Mouse (Mus musculus): ENCODE measurements at regions not wholly inside any gene's neighbourhood (a gene's known extent, or its start where the extent isn't known, plus 50 kb on each side); places are given as distances from the start of the nearest gene placed in this dataset.

- H3K27ac ChIP-seq = no peak overlapping the region
- H3K27me3 ChIP-seq (replicated peaks) = no peaks in the 10 kb centered on the region
- no peaks in the 10 kb centered on the region for H3K4me1 ChIP-seq
- H3K9ac ChIP-seq = no peak overlapping the region
- H3K4me2 ChIP-seq = no peak overlapping the region
- H3K9me3 ChIP-seq = no peaks in the 10 kb centered on the region
- no peak overlapping the region for H3K4me3 ChIP-seq (replicated peaks)
- no peak for ATAC-seq (ENCODE audit: insufficient read depth, low FRiP score, low read depth)
- no peaks in the 10 kb centered on the region for H3K36me3 ChIP-seq
These were observed 176.1 kb downstream of the Atp6ap1l start for GRCm38 (mm10) chr13:90729078-90729477.

GRCm38 (mm10) chr13:90727816-90728215, 177.3 kb downstream of the Atp6ap1l start:
- WGBS = 46% methylated on average over 4 of the region's 4 CpGs
- no peak overlapping the region for H3K9ac ChIP-seq

GRCm38 (mm10) chr13:90725053-90725827, 179.9 kb downstream of the Atp6ap1l start:
- Histone ChIP-seq H3K27me3 (replicated peaks) (no peaks in the 10 kb centered on the region), H3K4me1 (no peaks in the 10 kb centered on the region), H3K36me3 (no peaks in the 10 kb centered on the region), H3K9ac (no peak overlapping the region), H3K4me3 (replicated peaks) (no peak overlapping the region), H3K4me2 (no peak overlapping the region), H3K9me3 (no peaks in the 10 kb centered on the region), H3K27ac (no peak overlapping the region)
- no peak for ATAC-seq (ENCODE audit: insufficient read depth, low FRiP score, low read depth)
- WGBS = 80% methylated on average over 10 of the region's 10 CpGs

More at GRCm38 (mm10) chr13:90727816-90728215, 177.3 kb downstream of the Atp6ap1l start:
- Histone ChIP-seq H3K4me2 (no peak overlapping the region), H3K9me3 (no peaks in the 10 kb centered on the region), H3K27me3 (replicated peaks) (no peaks in the 10 kb centered on the region), H3K4me1 (no peaks in the 10 kb centered on the region), H3K36me3 (no peaks in the 10 kb centered on the region), H3K4me3 (replicated peaks) (no peak overlapping the region), H3K27ac (no peak overlapping the region)
- ATAC-seq (ENCODE audit: insufficient read depth, low FRiP score, low read depth) = no peak

GRCm38 (mm10) chr13:90724598-90724997, 180.6 kb downstream of the Atp6ap1l start:
- ATAC-seq (ENCODE audit: insufficient read depth, low FRiP score, low read depth) = no peak
- no peaks in the 10 kb centered on the region for H3K27me3 ChIP-seq (replicated peaks)

GRCm38 (mm10) chr13:90723533-90723898, 181.6 kb downstream of the Atp6ap1l start:
- Histone ChIP-seq H3K27ac (no peak overlapping the region), H3K9me3 (no peaks in the 10 kb centered on the region), H3K9ac (no peak overlapping the region), H3K27me3 (replicated peaks) (no peaks in the 10 kb centered on the region), H3K4me3 (replicated peaks) (no peak overlapping the region), H3K36me3 (no peaks in the 10 kb centered on the region), H3K4me2 (no peak overlapping the region), H3K4me1 (no peaks in the 10 kb centered on the region)
- ATAC-seq (ENCODE audit: insufficient read depth, low FRiP score, low read depth) = no peak
- WGBS = 59% methylated on average over 3 of the region's 3 CpGs

More at GRCm38 (mm10) chr13:90724598-90724997, 180.6 kb downstream of the Atp6ap1l start:
- WGBS = 86% methylated on average over 3 of the region's 3 CpGs
- no peaks in the 10 kb centered on the region for H3K9me3 ChIP-seq
- H3K9ac ChIP-seq = no peak overlapping the region
- no peaks in the 10 kb centered on the region for H3K4me1 ChIP-seq
- H3K4me3 ChIP-seq (replicated peaks) = no peak overlapping the region
- no peaks in the 10 kb centered on the region for H3K36me3 ChIP-seq
- no peak overlapping the region for H3K27ac ChIP-seq
- no peak overlapping the region for H3K4me2 ChIP-seq

- no peak for ATAC-seq (ENCODE audit: insufficient read depth, low FRiP score, low read depth)
- Histone ChIP-seq H3K27ac (no peak overlapping the region), H3K9me3 (no peaks in the 10 kb centered on the region), H3K36me3 (no peaks in the 10 kb centered on the region), H3K27me3 (replicated peaks) (no peaks in the 10 kb centered on the region), H3K9ac (no peak overlapping the region), H3K4me1 (no peaks in the 10 kb centered on the region), H3K4me3 (replicated peaks) (no peak overlapping the region), H3K4me2 (no peak overlapping the region)
- 70% methylated on average over 8 of the region's 8 CpGs for WGBS
These were observed 182.3 kb downstream of the Atp6ap1l start for GRCm38 (mm10) chr13:90722599-90723532.

- Histone ChIP-seq H3K36me3 (no peaks in the 10 kb centered on the region), H3K27ac (no peak overlapping the region), H3K9me3 (no peaks in the 10 kb centered on the region), H3K4me1 (no peaks in the 10 kb centered on the region), H3K9ac (no peak overlapping the region), H3K4me2 (no peak overlapping the region), H3K27me3 (replicated peaks) (no peaks in the 10 kb centered on the region), H3K4me3 (replicated peaks) (no peak overlapping the region)
- no peak for ATAC-seq (ENCODE audit: insufficient read depth, low FRiP score, low read depth)
- WGBS = 69% methylated on average over 2 of the region's 2 CpGs
These were observed 220.8 kb downstream of the Atp6ap1l start for GRCm38 (mm10) chr13:90684324-90684723.

GRCm38 (mm10) chr13:90679162-90680010, 225.8 kb downstream of the Atp6ap1l start:
- 39% methylated on average over 8 of the region's 8 CpGs for WGBS
- no peak for ATAC-seq (ENCODE audit: insufficient read depth, low FRiP score, low read depth)
- Histone ChIP-seq H3K36me3 (no peaks in the 10 kb centered on the region), H3K4me1 (no peaks in the 10 kb centered on the region), H3K4me3 (replicated peaks) (no peak overlapping the region), H3K27ac (no peak overlapping the region), H3K4me2 (no peak overlapping the region), H3K9ac (no peak overlapping the region), H3K9me3 (no peaks in the 10 kb centered on the region), H3K27me3 (replicated peaks) (no peaks in the 10 kb centered on the region)

- Histone ChIP-seq H3K9me3 (no peaks in the 10 kb centered on the region), H3K9ac (no peak overlapping the region), H3K4me2 (no peak overlapping the region), H3K4me3 (replicated peaks) (no peak overlapping the region), H3K4me1 (no peaks in the 10 kb centered on the region), H3K36me3 (no peaks in the 10 kb centered on the region), H3K27me3 (replicated peaks) (no peaks in the 10 kb centered on the region), H3K27ac (no peak overlapping the region)
- 51% methylated on average over 3 of the region's 3 CpGs for WGBS
- ATAC-seq (ENCODE audit: insufficient read depth, low FRiP score, low read depth) = no peak
These were observed 231.3 kb downstream of the Atp6ap1l start for GRCm38 (mm10) chr13:90673823-90674222.

GRCm38 (mm10) chr13:90673079-90673478, 232.1 kb downstream of the Atp6ap1l start:
- Histone ChIP-seq H3K27me3 (replicated peaks) (no peaks in the 10 kb centered on the region), H3K9ac (no peak overlapping the region), H3K4me3 (replicated peaks) (no peak overlapping the region), H3K4me2 (no peak overlapping the region), H3K27ac (no peak overlapping the region), H3K36me3 (no peaks in the 10 kb centered on the region), H3K9me3 (no peaks in the 10 kb centered on the region), H3K4me1 (no peaks in the 10 kb centered on the region)
- ATAC-seq (ENCODE audit: insufficient read depth, low FRiP score, low read depth) = no peak
- 76% methylated on average over 1 of the region's 1 CpGs for WGBS

GRCm38 (mm10) chr13:90661567-90662141, 243.5 kb downstream of the Atp6ap1l start:
- Histone ChIP-seq H3K4me1 (no peaks in the 10 kb centered on the region), H3K9ac (no peak overlapping the region), H3K27ac (no peak overlapping the region), H3K4me3 (replicated peaks) (no peak overlapping the region), H3K4me2 (no peak overlapping the region), H3K9me3 (no peaks in the 10 kb centered on the region), H3K36me3 (no peaks in the 10 kb centered on the region), H3K27me3 (replicated peaks) (no peaks in the 10 kb centered on the region)
- no peak for ATAC-seq (ENCODE audit: insufficient read depth, low FRiP score, low read depth)
- 71% methylated on average over 3 of the region's 3 CpGs for WGBS

All from stomach, embryonic 15.5 days (tissue).